Mouse (Mus musculus) ES-Bruce4 (cell line): Measurements from ENCODE around the gene Slc39a11. TPM values are rescaled to one million over a fixed set of nuclear protein-coding genes. Genes with fewer than 3 reads are reported as not detected.

Source experiments
- H3K27ac ChIP-seq: 2 replicates; pipeline ENCODE4 v1.5.1; 2012; ENCODE audit warnings: low read length, inconsistent platforms; ENCODE audit not compliant: insufficient read depth
- H3K27me3 ChIP-seq: 2 replicates; pipeline ENCODE4 v1.6.1; 2012; ENCODE audit warnings: mild to moderate bottlenecking, low read length, inconsistent platforms; ENCODE audit not compliant: control insufficient read depth, poor library complexity, insufficient read depth, severe bottlenecking
- H3K36me3 ChIP-seq: 2 replicates; pipeline ENCODE4 v1.6.1; 2012; ENCODE audit warnings: inconsistent platforms, mild to moderate bottlenecking, low read length, moderate library complexity; ENCODE audit not compliant: control insufficient read depth, poor library complexity, insufficient read depth, severe bottlenecking
- H3K4me1 ChIP-seq: one replicate; pipeline ENCODE4 v1.8.1; 2011; ENCODE audit warnings: low read length; ENCODE audit not compliant: control insufficient read depth, insufficient read depth
- H3K4me3 ChIP-seq: 2 replicates; pipeline ENCODE4 v1.5.1; 2011; ENCODE audit warnings: low read depth, mild to moderate bottlenecking, low read length
- H3K9ac ChIP-seq: 2 replicates; pipeline ENCODE4 v1.6.1; 2012; ENCODE audit warnings: low read depth, mild to moderate bottlenecking, inconsistent platforms; ENCODE audit not compliant: poor library complexity, severe bottlenecking
- H3K9me3 ChIP-seq: replicated peaks from 2 replicates; pipeline ENCODE4 v1.6.1; 2012; ENCODE audit warnings: mild to moderate bottlenecking, low read length, inconsistent platforms; ENCODE audit not compliant: control insufficient read depth, poor library complexity, insufficient read depth, severe bottlenecking
- CTCF ChIP-seq: IDR thresholded peaks from one replicate; pipeline ENCODE4 v1.8.1; 2011; ENCODE audit warnings: low read depth, low read length
- EP300 ChIP-seq: IDR thresholded peaks from 2 replicates; pipeline ENCODE4 v1.6.1; 2011; ENCODE audit warnings: low read depth, low read length; ENCODE audit not compliant: insufficient read depth
- POLR2A ChIP-seq: IDR thresholded peaks from one replicate; pipeline ENCODE4 v1.8.1; 2011; ENCODE audit warnings: low read length; ENCODE audit not compliant: insufficient read depth
- polyA plus RNA-seq: library from polyadenylated mRNA; stranded (reverse); fragments of >200 nt; gene quantifications from 2 replicates; pipeline ENCODE4 v1.2.4, GENCODE M21; 2011; ENCODE audit warnings: low read depth; ENCODE audit not compliant: missing spikeins, insufficient read depth, insufficient read length

Slc39a11 gene
- polyA plus RNA-seq, 1 experiment, result 7.4 TPM

- Histone ChIP-seq H3K27ac (no peak overlapping the region), H3K27me3 (no peaks in the 10 kb centered on the region), H3K4me3 (no peak overlapping the region), H3K9me3 (no peaks in the 10 kb centered on the region), H3K9ac (no peak overlapping the region), H3K4me1 (peaks cover 3% of the 10 kb centered on the region), H3K36me3 (no peaks in the 10 kb centered on the region)
- TF ChIP-seq CTCF, result no peak
- no peak for TF ChIP-seq EP300
- TF ChIP-seq POLR2A, result no peak
Observed at GRCm38 (mm10) chr11:113334444-113334881, 315.4 kb downstream of the Slc39a11 start.

- no peak overlapping the region for H3K27ac ChIP-seq
- TF ChIP-seq CTCF (no peak), EP300 (peak; percentile 80), POLR2A (no peak)
Observed at GRCm38 (mm10) chr11:113333535-113333934, 316.3 kb downstream of the Slc39a11 start.

GRCm38 (mm10) chr11:113330061-113330591, 319.8 kb downstream of the Slc39a11 start:
- no peak overlapping the region for H3K9ac ChIP-seq
- no peaks in the 10 kb centered on the region for H3K27me3 ChIP-seq
- no peak overlapping the region for H3K27ac ChIP-seq
- H3K4me1 ChIP-seq, result peaks cover 5% of the 10 kb centered on the region
- no peak overlapping the region for H3K4me3 ChIP-seq
- H3K9me3 ChIP-seq, result no peaks in the 10 kb centered on the region
- no peaks in the 10 kb centered on the region for H3K36me3 ChIP-seq
- TF ChIP-seq CTCF (no peak), EP300 (no peak), POLR2A (no peak)

More at GRCm38 (mm10) chr11:113333535-113333934, 316.3 kb downstream of the Slc39a11 start:
- H3K9ac ChIP-seq, result no peak overlapping the region
- H3K4me3 ChIP-seq, result no peak overlapping the region
- H3K36me3 ChIP-seq, result no peaks in the 10 kb centered on the region
- peaks cover 3% of the 10 kb centered on the region for H3K4me1 ChIP-seq
- no peaks in the 10 kb centered on the region for H3K9me3 ChIP-seq
- H3K27me3 ChIP-seq, result no peaks in the 10 kb centered on the region

- H3K9me3 ChIP-seq, result no peaks in the 10 kb centered on the region
- peaks cover 2% of the 10 kb centered on the region for H3K4me1 ChIP-seq
- no peaks in the 10 kb centered on the region for H3K27me3 ChIP-seq
- no peak overlapping the region for H3K4me3 ChIP-seq
- no peak overlapping the region for H3K27ac ChIP-seq
- TF ChIP-seq EP300, result no peak
- TF ChIP-seq POLR2A, result no peak
- no peak for TF ChIP-seq CTCF
- no peak overlapping the region for H3K9ac ChIP-seq
- H3K36me3 ChIP-seq, result no peaks in the 10 kb centered on the region
Observed at GRCm38 (mm10) chr11:113327499-113328062, 322.3 kb downstream of the Slc39a11 start.

GRCm38 (mm10) chr11:113326387-113327011, 323.4 kb downstream of the Slc39a11 start:
- Histone ChIP-seq H3K27ac (no peak overlapping the region), H3K4me1 (peaks cover 2% of the 10 kb centered on the region)

GRCm38 (mm10) chr11:113321601-113322000, 328.3 kb downstream of the Slc39a11 start:
- no peak overlapping the region for H3K9ac ChIP-seq
- H3K27ac ChIP-seq, result no peak overlapping the region
- no peaks in the 10 kb centered on the region for H3K9me3 ChIP-seq
- H3K4me3 ChIP-seq, result no peak overlapping the region
- H3K27me3 ChIP-seq, result no peaks in the 10 kb centered on the region
- no peaks in the 10 kb centered on the region for H3K4me1 ChIP-seq
- no peaks in the 10 kb centered on the region for H3K36me3 ChIP-seq
- TF ChIP-seq EP300, result no peak
- no peak for TF ChIP-seq CTCF
- no peak for TF ChIP-seq POLR2A

More at GRCm38 (mm10) chr11:113326387-113327011, 323.4 kb downstream of the Slc39a11 start:
- no peak for TF ChIP-seq POLR2A
- TF ChIP-seq EP300, result no peak
- TF ChIP-seq CTCF, result peak; percentile 61
- Histone ChIP-seq H3K9ac (peak overlapping the region; percentile 26; the same call in 1 of the 2 replicates), H3K9me3 (no peaks in the 10 kb centered on the region), H3K27me3 (no peaks in the 10 kb centered on the region), H3K4me3 (peak overlapping the region; percentile 45), H3K36me3 (no peaks in the 10 kb centered on the region)
